Mouse (Mus musculus) frontal cortex, postnatal 10 days (tissue): ENCODE measurements around the gene Lsm14a.
"Not testable (repeated sequence)": the region's sequence is repeated elsewhere in the genome, so short reads cannot be mapped to it uniquely, and the experiment has no call there.

Experiments
- DNase-seq, 2 experiments: peaks; one replicate each; pipeline ENCODE4 v3.0.0; 2022; ENCODE audit warnings: low spot score in 2 of 2, mixed read lengths in 1 of 2

Gene Lsm14a

DNA sequence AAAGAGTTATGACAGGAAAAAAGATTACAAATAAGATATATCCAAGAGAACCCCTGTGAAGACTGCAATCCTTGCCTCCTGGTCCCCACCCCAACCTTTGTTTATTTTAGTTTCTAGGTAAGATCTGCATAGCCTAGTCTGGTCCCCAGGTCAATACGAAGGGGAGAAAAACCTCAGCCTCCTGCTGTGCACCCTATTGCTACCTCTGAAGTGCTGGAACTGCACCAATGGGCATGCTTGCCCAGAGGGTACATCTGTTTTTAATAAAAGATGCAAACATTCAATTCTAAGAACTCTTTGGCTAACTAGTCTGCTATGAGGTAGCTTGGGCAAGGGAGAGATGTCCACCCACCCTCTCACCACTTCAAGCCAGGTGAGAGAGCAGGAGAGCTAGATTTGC, 19.2 kb downstream of the Lsm14a start:
- no peak for DNase-seq

DNA sequence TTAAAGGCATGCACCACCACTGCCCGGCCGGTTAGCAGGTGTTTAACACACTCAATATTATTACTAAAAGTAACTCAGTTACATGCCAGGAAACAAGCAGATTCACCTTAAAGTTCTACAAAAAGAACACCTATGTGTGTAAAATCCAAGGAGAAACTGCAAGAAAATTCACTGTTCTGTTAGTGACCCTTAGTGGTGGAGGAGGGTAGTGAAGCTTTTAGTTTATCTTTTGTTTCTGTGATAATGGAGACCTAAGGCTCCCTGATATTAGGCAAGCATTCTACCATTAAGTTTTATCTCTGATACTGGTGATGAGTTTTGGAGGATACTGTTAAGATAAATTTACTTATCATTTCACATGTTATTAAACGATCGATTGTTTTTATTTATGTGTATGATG, 37.5 kb downstream of the Lsm14a start:
- DNase-seq, result no peak

DNA sequence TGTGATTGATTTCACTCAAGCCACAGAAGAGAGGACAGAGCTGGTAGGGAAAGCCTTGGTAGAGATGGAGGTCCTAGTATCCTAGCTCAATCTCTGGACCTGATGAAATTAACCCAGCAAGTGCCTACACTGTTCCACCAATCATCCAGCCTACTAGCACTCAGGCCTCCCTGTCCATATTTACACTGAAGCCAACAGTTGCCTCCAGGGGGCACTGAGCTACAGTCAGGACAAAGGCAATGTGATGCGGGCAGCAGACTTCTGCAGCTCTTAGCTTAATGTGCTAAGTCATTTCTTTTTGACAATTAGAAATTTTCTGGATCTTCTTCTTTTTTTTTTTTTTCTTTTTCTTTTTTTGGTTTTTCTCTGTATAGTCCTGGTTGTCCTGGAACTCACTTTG, 41.1 kb downstream of the Lsm14a start:
- DNase-seq, result no peak

DNA sequence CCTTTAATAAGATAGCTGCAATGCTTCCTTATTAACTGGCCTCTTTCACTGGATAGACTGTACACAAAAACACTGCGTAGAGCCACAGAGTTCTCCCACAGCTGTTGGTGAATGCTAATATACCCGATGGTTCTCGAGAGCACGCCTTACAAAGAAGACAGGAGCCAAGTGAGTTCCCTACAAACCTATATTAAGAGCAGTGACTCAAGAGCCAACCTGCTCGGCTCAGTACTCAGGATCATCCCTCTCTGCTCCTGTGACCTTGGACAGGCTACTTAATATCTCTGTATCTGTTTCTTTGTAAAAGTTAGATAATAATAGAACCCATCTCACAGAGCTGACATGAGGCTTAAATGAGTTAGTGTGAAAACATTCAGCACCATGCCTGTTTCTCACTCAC, 42.9 kb downstream of the Lsm14a start:
- no peak for DNase-seq

DNA sequence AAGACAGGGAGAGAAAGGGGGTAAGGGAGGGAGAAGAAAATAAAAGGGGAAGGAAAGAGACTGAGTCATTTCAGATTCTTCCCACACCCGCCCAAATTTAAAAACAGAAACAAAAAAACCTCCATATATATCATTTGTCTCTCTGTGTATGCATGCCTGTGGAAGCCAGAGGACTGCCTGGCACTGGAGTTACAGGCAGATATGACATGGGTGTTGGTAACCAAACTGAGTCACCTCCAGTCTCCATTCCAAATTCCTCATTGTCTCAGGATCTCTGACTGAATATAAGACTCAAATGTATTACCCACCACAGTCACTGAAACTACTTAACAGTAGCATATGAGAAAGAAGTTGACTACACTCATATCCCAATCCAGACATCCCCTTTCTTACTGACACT, 45.1 kb downstream of the Lsm14a start:
- no peak for DNase-seq

DNA sequence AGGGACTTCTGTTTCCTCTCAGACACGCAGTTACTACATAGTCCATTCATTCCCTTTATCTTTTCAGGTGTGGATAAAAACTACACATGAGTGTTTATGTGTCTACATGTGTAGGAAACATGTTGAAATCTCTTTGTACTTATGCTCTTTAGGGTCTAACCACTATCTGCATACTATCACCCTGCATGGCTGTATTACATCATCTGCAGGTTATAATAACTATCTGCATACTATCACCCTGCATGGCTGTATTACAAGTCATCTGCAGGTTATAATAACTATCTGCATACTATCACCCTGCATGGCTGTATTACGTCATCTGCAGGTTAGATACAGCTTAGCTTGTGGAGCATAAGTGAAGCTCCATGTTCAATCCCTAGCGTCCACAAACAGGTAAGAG, 46.1 kb downstream of the Lsm14a start:
- no peak for DNase-seq

DNA sequence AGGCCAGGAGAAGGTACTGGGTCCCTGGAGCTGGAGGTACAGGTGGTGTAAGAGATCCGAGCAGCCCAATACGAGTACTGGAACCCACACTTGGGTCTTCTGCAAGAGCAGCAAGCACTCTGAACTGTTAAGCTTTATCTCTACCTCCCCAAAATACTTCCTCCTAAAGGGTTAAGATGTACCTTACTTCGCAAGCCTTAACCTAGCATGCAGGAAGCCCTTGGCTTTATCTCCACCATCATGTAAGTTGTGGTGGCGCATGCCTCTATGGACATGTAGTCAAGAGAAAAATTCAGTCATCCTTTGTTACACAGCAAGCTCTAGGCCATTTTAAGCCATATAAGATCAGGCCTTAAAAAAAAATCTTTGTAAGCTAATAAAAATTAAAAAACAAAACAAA, 46.6 kb downstream of the Lsm14a start:
- no peak for DNase-seq

DNA sequence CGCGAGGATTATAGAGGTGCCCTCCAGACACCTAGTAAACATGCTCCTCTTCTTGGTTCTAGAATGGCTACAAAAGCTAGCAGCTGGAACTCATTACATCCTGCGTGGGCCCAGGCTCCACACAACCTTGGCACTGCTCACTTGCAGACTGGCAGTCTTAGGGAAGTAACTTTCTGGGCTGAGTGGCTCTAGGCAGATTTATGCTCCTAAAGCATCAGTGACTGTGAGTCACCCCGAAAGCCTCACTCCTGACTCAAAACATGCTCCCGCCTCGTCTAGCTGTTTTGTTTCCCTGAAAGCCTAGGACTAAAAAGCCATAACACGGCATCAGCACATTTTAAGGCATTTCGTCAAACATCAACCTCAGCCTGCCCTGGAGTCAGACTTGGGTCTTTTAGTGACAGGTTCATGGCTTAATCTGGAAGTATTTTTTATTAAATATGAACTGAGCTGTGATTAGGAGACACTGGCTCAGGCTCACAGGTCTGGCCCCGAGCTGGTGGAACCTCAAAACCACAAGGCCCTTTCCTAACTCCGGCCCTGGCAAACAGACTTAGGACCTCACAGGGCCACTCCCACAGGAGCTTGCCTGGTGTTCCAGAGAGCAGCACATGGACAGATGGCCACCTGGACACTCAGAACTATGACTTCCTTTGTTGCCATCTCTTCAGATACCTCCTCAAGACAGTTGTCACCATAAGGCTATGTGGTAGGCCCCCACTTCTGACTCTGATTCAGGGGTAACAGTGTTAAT, 50.9 kb downstream of the Lsm14a start:
- no peak for DNase-seq

DNA sequence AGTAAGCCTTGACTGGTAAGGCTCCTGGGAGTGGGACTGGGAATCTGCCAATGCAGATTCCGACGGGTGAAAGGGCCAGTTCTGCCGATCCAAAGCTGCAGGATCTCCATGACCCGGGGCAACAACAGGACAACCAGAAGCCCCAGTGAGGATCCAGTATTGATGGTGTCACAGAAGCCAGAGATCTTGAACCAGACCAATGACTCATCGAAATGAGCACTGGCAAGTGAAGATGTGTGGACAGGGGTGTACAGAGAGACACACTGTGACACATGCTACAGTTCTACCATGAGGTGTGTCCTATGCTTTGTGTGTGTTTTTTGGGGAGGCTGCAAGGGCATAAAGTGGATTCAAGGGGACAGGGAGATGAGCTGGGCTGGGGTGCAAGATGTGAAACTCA, 52.3 kb downstream of the Lsm14a start:
- DNase-seq, result no peak

DNA sequence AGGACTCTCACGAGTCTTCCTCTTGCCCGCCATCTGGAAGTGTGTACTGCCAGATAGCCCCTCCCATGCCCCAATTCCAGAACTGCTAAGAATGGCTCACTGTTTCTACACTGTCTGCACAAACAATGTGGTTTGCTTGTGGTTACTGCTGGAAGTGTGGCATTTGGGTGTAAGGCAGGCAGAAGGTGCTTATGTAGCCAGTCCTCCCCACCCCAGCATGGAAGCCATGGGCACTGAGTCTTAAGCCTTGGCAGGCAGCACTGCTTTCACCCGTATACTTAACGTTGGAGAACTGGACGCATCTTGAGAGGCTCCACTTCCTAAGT, 54.0 kb downstream of the Lsm14a start:
- no peak for DNase-seq

DNA sequence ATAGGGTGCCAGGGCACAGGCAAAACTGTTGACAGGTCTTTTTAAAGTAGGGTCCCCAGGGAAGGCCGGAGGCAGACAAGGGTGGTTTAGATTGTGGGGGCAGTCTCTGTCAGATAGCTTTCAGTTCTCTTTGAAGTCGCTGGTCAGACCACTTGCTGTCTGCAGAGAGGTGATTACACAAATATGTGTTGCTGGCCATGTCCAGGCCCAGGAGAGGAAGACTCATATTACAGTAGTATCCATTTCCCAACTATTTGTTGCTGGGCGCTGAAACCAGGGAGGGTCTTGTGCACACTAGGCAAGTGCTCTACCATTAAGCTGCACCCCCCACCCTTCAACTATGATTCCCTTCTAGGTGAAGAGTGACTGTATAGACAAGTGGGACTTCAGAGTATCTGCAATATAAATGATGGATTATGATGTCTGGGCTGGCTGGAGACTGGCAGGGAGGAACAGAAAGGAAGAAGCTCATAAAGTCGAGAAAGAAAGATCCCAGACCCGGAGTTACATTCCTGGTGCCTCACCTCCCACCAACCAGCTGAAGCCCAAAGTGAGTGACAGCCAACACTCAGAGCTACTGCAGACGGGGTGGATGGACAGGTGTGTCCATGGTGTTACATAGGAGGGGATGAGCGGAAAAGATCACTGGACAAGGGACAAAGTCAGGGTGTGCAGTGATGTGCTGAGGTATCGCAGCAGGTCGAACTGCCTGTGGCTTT, 54.5 kb downstream of the Lsm14a start:
- DNase-seq, result no peak

DNA sequence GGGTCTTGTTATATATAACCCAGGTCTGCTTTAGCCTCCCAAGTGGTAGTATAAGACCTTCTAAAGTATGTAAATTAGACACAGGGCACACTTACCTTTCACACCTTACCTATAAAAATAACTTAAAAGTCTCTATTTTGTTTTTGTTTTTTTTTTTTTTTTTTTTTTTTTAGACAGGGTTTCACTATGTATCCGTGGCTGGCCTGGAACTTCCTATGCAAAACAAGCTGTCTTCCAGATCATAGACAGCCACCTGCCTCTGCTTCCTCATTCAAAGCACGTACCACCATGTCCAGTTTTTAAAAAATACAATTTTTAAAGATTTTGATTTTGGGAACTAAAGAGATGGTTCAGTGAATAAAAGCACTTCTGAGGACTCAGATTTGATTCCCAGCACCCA, 55.8 kb downstream of the Lsm14a start:
- DNase-seq, result no peak

DNA sequence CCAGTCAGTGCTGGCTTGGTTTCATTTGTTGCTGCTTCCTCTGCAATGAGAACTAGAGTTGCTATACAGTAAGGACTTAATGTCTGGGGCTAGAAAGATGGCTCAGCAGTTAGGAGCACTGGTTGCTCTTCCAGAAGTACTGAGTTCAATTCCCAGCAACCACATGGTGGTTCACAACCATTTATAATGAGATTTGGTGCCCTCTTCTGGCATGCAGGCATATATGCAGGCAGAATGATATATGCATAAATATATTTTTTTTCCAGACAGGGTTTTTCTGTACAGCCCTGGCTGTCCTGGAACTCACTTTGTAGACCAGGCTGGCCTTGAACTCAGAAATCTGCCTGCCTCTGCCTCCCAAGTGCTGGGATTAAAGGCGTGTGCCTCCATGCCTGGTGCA, 56.6 kb downstream of the Lsm14a start:
- not testable (repeated sequence) for DNase-seq

DNA sequence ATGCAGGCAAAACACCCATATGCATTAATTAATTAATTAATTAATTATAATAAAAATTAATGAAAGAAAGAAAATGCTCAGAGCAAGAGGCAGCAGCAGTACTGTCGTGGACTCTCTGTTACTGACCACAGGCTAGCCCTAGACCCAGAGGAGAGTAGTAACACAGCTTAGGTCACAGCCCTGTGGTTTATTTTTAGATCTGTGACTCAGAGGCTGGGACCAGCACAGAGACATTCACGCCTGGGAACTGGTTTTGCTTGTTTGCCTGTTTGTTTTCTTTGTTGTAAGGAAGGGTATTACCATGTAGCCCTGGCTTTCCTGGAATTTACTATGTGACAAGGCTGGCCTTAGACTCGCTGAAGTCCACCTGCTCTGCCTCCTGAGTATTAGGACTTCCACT, 65.6 kb downstream of the Lsm14a start:
- no peak for DNase-seq

DNA sequence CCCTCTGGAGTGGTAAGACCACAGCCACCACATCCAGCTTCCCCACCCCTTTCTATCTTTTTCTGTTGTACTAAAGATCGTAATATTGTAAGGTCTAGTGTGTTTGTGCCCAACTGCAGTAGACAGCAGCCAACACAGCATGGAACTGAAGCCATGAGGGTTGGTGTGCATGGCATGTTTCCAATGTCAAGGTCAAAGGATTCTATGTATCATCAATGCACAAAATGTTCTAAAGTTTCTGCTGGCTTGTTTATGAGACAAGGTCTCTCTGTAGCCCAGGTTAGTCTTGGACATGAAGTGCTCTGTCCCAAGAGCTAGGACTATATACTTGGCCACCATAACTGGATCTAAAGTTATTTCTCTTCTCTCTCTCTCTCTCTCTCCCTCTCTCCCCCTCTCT, 68.3 kb downstream of the Lsm14a start:
- DNase-seq, result no peak

DNA sequence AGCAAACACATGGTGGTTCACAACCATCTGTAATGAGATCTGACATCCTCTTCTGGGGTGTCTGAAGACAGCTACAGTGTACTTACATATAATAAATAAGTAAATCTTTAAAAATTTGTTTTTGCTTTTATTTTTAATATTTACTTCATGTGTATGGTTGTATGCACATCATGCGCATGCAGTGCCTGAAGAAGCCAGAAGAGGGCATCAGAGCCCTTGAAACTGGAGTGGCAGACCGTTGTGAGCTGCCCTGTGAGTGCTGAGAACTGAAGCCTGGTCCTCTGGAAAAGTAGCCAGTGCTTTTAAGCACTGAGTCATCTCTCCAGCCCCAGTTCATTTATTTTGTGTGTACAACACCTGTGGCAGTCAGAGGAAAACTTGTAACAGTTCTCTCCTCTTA, 69.1 kb downstream of the Lsm14a start:
- DNase-seq, result no peak

DNA sequence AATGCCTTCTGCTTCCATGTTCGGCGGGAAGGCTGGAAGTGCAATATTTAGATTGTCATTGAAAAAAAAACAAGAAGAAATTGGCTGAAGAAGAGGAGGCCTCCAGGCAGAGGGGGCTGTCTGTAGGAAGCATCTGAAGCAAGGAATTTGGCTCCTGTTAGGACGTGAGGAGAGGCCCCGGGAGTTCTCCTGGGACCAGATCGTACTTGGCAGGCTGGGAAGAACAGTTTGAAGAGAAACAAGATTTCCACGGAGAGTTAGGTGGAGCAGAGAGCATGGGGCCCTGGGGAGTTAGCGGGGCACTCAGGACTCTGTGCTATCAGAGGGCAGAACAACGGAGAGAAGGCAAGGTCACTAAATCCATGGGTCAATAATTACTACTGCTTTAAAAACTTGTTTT, 69.8 kb downstream of the Lsm14a start:
- no peak for DNase-seq

DNA sequence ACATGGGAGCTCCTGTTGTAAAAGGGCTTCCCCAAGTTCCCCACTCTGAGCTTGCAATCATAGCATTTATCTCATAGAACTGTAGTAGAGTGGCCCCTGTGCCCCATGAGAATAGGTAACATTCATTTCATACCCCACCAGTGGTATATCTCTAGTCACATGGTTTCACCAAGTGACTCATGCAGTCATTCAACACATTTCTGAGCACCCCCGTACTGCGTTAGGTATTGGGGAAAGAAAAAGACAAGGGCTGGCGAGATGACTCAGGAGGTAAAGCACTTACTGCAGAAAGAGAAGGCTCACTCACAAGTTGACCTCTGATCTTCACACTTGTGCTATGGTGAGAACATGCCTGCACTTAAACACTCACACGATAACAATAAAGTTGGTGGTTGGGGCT, 71.2 kb downstream of the Lsm14a start:
- no peak for DNase-seq

DNA sequence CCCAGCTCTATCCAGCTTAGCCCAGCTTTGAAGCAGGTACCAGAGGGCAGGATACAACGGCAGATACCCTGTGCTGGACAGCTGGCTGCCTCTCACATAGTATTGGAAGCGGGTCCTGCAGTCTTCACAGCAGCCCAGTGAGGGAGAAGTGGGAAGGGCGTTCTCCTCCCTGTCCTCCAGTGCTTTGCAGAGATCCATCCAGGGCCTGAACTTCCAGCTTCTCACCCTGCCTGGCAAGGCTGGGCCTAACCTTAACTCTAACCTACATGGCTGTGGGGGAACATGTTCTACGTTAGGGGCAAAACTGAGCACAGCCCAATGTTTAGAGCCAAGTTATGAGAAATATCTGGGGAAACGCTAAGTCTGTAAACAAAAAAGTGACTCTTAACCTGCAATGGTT, 72.0 kb downstream of the Lsm14a start:
- DNase-seq, result no peak

DNA sequence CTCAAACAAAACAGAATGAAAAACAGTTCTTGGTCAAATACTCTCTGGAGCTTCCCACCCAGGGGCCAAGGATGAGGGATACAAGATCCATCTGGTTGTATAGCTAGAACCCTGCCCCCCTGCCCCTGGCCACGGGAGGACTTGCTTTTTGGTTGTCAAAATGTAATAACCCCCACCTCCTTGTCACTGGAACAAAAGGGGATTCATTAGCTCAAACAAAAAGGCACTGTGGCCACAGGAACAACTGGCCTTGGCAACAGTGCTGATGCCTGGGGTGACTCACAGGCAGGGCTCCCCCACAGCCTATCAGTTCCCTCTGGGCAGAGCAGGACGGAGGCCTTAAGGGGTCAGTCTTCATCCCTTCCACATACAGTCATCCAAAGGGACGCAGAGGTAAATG, 73.2 kb downstream of the Lsm14a start:
- DNase-seq, result peak; percentile 18 to 26

DNA sequence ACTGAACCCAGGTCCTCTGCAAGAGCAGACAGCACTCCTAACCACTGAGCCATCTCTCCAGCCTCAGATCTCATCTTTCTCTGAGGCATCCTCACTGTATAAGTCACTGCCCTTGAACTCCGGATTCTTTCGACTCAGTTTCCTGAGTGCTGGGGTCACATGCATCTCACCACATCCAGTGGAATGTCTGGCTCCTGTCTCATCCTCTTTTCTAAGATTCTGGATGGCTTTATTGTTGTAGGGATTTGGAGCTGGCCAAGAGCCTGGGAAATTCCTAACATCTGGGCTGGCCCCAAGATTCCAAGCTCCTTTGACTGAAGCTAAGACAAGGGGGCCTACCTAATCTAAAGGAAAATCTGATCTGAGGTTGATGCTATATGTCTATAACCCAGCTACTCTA, 74.0 kb downstream of the Lsm14a start:
- DNase-seq, result no peak

DNA sequence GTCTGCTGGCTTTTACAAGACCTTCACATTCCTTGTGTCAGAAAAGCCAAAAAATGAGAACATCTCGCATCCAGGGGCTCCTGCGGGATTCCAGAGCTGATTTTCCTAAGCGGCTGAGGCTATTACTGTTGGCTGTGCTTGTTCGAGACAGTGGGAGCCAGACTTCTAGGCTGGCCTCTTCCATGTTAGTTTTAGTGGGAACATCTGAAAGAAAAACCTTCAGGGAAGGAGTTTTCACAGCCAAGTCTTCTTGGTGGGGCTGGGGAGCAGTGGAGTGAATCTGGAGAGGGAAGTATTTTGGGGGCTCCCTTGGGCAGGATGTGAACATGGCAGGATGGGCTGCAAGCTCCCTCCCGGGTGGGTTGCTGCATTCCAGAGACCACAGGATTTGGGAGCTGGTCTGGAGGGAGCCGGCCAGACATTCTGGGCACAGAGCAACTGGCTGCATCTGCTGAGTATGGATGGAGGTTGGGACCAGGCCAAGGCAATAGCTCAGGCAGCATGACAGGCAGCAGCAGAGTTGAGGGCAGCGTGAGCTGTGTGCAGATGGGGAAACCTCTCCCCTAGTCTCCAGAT, 75.1 kb downstream of the Lsm14a start:
- peak in 1 of 2 experiments; percentile 38 for DNase-seq

DNA sequence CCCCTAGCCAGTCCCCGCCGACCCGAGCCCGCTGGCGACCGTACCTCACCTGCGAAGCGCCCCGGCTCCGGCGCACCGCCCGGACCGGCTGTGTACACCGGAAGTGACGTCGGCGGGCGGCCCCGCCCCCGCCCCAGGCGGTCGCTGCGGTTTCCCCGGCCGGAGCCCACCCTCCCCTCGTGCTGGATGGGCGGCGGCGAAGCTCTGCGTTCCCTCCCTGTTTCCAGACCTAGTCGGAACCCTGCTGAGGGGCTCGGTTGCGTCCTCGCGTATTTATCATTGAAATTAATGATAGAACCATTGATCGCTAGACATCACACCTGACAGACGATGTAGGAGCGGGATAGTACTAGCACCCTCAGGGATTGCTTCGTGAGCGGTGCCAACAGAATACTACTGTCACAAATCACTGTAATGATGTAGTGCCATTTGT, 79.7 kb downstream of the Lsm14a start, which contains the start of gene 4931406P16Rik:
Gene 4931406P16Rik, minus strand, starts transcription at position 109 of the 433 bp plus-strand sequence.
- DNase-seq, result peak; percentile 76 to 85
